Mouse (Mus musculus) hindbrain, embryonic 10.5 days (tissue): ENCODE measurements around the gene Pdzk1. TPM values are rescaled to one million over a fixed set of nuclear protein-coding genes. Genes with fewer than 3 reads are reported as not detected.

Experiments
- DNase-seq: peaks from one replicate; pipeline ENCODE4 v3.0.0-alpha.2; 2017; ENCODE audit warnings: low spot score
- H3K27ac ChIP-seq: fragments of 300-500 bp; sonication (generic); 2 replicates; pipeline ENCODE4 v1.5.1; 2016; ENCODE audit warnings: mild to moderate bottlenecking, moderate library complexity
- H3K27me3 ChIP-seq: fragments of 300-500 bp; sonication (generic); 2 replicates; pipeline ENCODE4 v1.6.1; 2016; ENCODE audit warnings: mild to moderate bottlenecking; ENCODE audit not compliant: poor library complexity, insufficient read depth, severe bottlenecking
- H3K36me3 ChIP-seq: fragments of 300-500 bp; sonication (generic); 2 replicates; pipeline ENCODE4 v1.6.1; 2016; ENCODE audit warnings: mild to moderate bottlenecking, moderate library complexity
- H3K4me1 ChIP-seq: fragments of 300-500 bp; sonication (generic); replicated peaks from 2 replicates; pipeline ENCODE4 v1.6.1; 2016; ENCODE audit warnings: mild to moderate bottlenecking
- H3K4me3 ChIP-seq: fragments of 300-500 bp; sonication (generic); 2 replicates; pipeline ENCODE4 v1.5.1; 2016; ENCODE audit warnings: mild to moderate bottlenecking, moderate library complexity
- H3K9me3 ChIP-seq: fragments of 300-500 bp; sonication (generic); 2 replicates; pipeline ENCODE4 v1.6.1; 2016; ENCODE audit warnings: mild to moderate bottlenecking, moderate library complexity
- WGBS: fragments of 180-500 bp; shearing (Covaris S2); methylation state at CpG from one replicate; pipeline ENCODE4 v1.1.7; 2016; 5-methylcytosine and 5-hydroxymethylcytosine counted together
- polyA plus RNA-seq: library from polyadenylated mRNA; unstranded; fragments of >200 nt; fragmentation: Nextera tagmentation; extraction: Ambion mirVana; gene quantifications from 2 replicates; pipeline ENCODE4 v1.2.1, GENCODE M21; 2016

Pdzk1 gene
- polyA plus RNA-seq, 1 experiment from 2014 or later, result 0.29 TPM

GRCm38 (mm10) chr3:96820116-96820915, 8.8 kb upstream of the Pdzk1 start:
- DNase-seq, result no peak
- Histone ChIP-seq H3K4me3 (no peak overlapping the region), H3K27me3 (no peaks in the 10 kb centered on the region), H3K4me1 (0 out of 2 replicates have a peak, but pooled peaks cover 1% of the 10 kb centered on the region), H3K36me3 (no peaks in the 10 kb centered on the region), H3K9me3 (0 out of 2 replicates have a peak, but pooled peaks cover 3% of the 10 kb centered on the region), H3K27ac (no peak overlapping the region)
- 78% methylated on average over 6 of the region's 6 CpGs for WGBS

- WGBS, result 91% methylated on average over 4 of the region's 4 CpGs
- no peak overlapping the region for H3K4me3 ChIP-seq
- DNase-seq, result no peak
- 0 out of 2 replicates have a peak, but pooled peaks cover 2% of the 10 kb centered on the region for H3K4me1 ChIP-seq
- H3K9me3 ChIP-seq, result 0 out of 2 replicates have a peak, but pooled peaks cover 3% of the 10 kb centered on the region
- no peaks in the 10 kb centered on the region for H3K36me3 ChIP-seq
- no peaks in the 10 kb centered on the region for H3K27me3 ChIP-seq
- no peak overlapping the region for H3K27ac ChIP-seq
These were observed 7.5 kb upstream of the Pdzk1 start for GRCm38 (mm10) chr3:96821581-96821980.

GRCm38 (mm10) chr3:96823701-96824100, 5.4 kb upstream of the Pdzk1 start:
- no peaks in the 10 kb centered on the region for H3K27me3 ChIP-seq
- H3K36me3 ChIP-seq, result no peaks in the 10 kb centered on the region
- 0 out of 2 replicates have a peak, but pooled peaks cover 2% of the 10 kb centered on the region for H3K4me1 ChIP-seq
- H3K4me3 ChIP-seq, result no peak overlapping the region
- DNase-seq, result no peak
- H3K9me3 ChIP-seq, result no peaks in the 10 kb centered on the region
- H3K27ac ChIP-seq, result no peak overlapping the region
- 73% methylated on average over 3 of the region's 3 CpGs for WGBS

- no peaks in the 10 kb centered on the region for H3K36me3 ChIP-seq
- WGBS, result 90% methylated on average over 12 of the region's 12 CpGs
- H3K4me1 ChIP-seq, result 0 out of 2 replicates have a peak, but pooled peaks cover 8% of the 10 kb centered on the region
- H3K4me3 ChIP-seq, result no peak overlapping the region
- H3K27ac ChIP-seq, result no peak overlapping the region
- DNase-seq, result no peak
- H3K27me3 ChIP-seq, result 0 out of 2 replicates have a peak, but pooled peaks cover 3% of the 10 kb centered on the region
- no peaks in the 10 kb centered on the region for H3K9me3 ChIP-seq
These were observed 4.5 kb upstream of the Pdzk1 start for GRCm38 (mm10) chr3:96824614-96825013.

GRCm38 (mm10) chr3:96825261-96825660, 3.8 kb upstream of the Pdzk1 start:
- no peak overlapping the region for H3K4me3 ChIP-seq
- no peaks in the 10 kb centered on the region for H3K9me3 ChIP-seq
- no peaks in the 10 kb centered on the region for H3K36me3 ChIP-seq
- no peak for DNase-seq
- no peak overlapping the region for H3K27ac ChIP-seq
- WGBS, result 47% methylated on average over 11 of the region's 11 CpGs
- 0 out of 2 replicates have a peak, but pooled peaks cover 13% of the 10 kb centered on the region for H3K4me1 ChIP-seq
- H3K27me3 ChIP-seq, result 0 out of 2 replicates have a peak, but pooled peaks cover 3% of the 10 kb centered on the region

- H3K27ac ChIP-seq, result no peak overlapping the region
- 41% methylated on average over 15 of the region's 15 CpGs for WGBS
- H3K4me3 ChIP-seq, result no peak overlapping the region
- no peaks in the 10 kb centered on the region for H3K36me3 ChIP-seq
- H3K4me1 ChIP-seq, result peaks cover 20% of the 10 kb centered on the region
- no peak for DNase-seq
- 0 out of 2 replicates have a peak, but pooled peaks cover 3% of the 10 kb centered on the region for H3K27me3 ChIP-seq
- no peaks in the 10 kb centered on the region for H3K9me3 ChIP-seq
These were observed 698 bp upstream of the Pdzk1 start for GRCm38 (mm10) chr3:96828308-96828864.

- Histone ChIP-seq H3K36me3 (no peaks in the 10 kb centered on the region), H3K27ac (no peak overlapping the region; the same call in 1 of the 2 replicates), H3K4me3 (no peak overlapping the region), H3K27me3 (0 out of 2 replicates have a peak, but pooled peaks cover 3% of the 10 kb centered on the region), H3K4me1 (peaks cover 21% of the 10 kb centered on the region), H3K9me3 (no peaks in the 10 kb centered on the region)
- DNase-seq, result no peak
- WGBS, result 81% methylated on average over 10 of the region's 10 CpGs
These were observed 772 bp downstream of the Pdzk1 start for GRCm38 (mm10) chr3:96829856-96830255.

GRCm38 (mm10) chr3:96832930-96833329, 3.8 kb downstream of the Pdzk1 start:
- H3K27me3 ChIP-seq, result 0 out of 2 replicates have a peak, but pooled peaks cover 3% of the 10 kb centered on the region
- no peak overlapping the region for H3K27ac ChIP-seq
- H3K36me3 ChIP-seq, result no peaks in the 10 kb centered on the region
- no peak overlapping the region for H3K4me3 ChIP-seq
- 20% methylated on average over 5 of the region's 5 CpGs for WGBS
- H3K4me1 ChIP-seq, result peaks cover 18% of the 10 kb centered on the region
- H3K9me3 ChIP-seq, result no peaks in the 10 kb centered on the region
- DNase-seq, result no peak

- Histone ChIP-seq H3K27ac (no peak overlapping the region), H3K4me1 (peaks cover 11% of the 10 kb centered on the region), H3K27me3 (no peaks in the 10 kb centered on the region), H3K9me3 (no peaks in the 10 kb centered on the region), H3K36me3 (no peaks in the 10 kb centered on the region), H3K4me3 (no peak overlapping the region)
- WGBS, result 82% methylated on average over 7 of the region's 7 CpGs
- DNase-seq, result no peak
These were observed 5.7 kb downstream of the Pdzk1 start for GRCm38 (mm10) chr3:96834587-96835348.

GRCm38 (mm10) chr3:96836414-96836813, 7.3 kb downstream of the Pdzk1 start:
- 73% methylated on average over 2 of the region's 2 CpGs for WGBS
- H3K36me3 ChIP-seq, result no peaks in the 10 kb centered on the region
- peaks cover 7% of the 10 kb centered on the region for H3K4me1 ChIP-seq
- DNase-seq, result no peak
- H3K27me3 ChIP-seq, result no peaks in the 10 kb centered on the region
- H3K27ac ChIP-seq, result no peak overlapping the region
- H3K9me3 ChIP-seq, result no peaks in the 10 kb centered on the region
- no peak overlapping the region for H3K4me3 ChIP-seq

- WGBS, result 85% methylated on average over 7 of the region's 7 CpGs
These were observed 10.0 kb downstream of the Pdzk1 start for GRCm38 (mm10) chr3:96838996-96839645.

GRCm38 (mm10) chr3:96845191-96845590, 16.1 kb downstream of the Pdzk1 start:
- 94% methylated on average over 6 of the region's 6 CpGs for WGBS
- no peak for DNase-seq
- Histone ChIP-seq H3K27ac (no peak overlapping the region), H3K4me3 (no peak overlapping the region), H3K27me3 (no peaks in the 10 kb centered on the region), H3K4me1 (peaks cover 7% of the 10 kb centered on the region; the same call in 1 of the 2 replicates), H3K36me3 (no peaks in the 10 kb centered on the region), H3K9me3 (no peaks in the 10 kb centered on the region)

More at GRCm38 (mm10) chr3:96838996-96839645, 10.0 kb downstream of the Pdzk1 start:
- Histone ChIP-seq H3K27me3 (no peaks in the 10 kb centered on the region), H3K27ac (no peak overlapping the region), H3K9me3 (no peaks in the 10 kb centered on the region), H3K4me3 (no peak overlapping the region), H3K36me3 (no peaks in the 10 kb centered on the region), H3K4me1 (no peaks in the 10 kb centered on the region; the same call in 1 of the 2 replicates)
- DNase-seq, result no peak
